Mouse (Mus musculus) megakaryocyte, embryonic 14.5 days (primary cell): Measurements from ENCODE around the gene Prss22.

Experiments
- FLI1 ChIP-seq: IDR thresholded peaks from 2 replicates; pipeline ENCODE4 v1.6.1; 2012; ENCODE audit warnings: low read length, inconsistent platforms, mixed read lengths
- GATA1 ChIP-seq: IDR thresholded peaks from 3 replicates; pipeline ENCODE4 v1.6.1; 2012; ENCODE audit warnings: mixed read lengths, low read length, inconsistent platforms, borderline replicate concordance

DNA sequence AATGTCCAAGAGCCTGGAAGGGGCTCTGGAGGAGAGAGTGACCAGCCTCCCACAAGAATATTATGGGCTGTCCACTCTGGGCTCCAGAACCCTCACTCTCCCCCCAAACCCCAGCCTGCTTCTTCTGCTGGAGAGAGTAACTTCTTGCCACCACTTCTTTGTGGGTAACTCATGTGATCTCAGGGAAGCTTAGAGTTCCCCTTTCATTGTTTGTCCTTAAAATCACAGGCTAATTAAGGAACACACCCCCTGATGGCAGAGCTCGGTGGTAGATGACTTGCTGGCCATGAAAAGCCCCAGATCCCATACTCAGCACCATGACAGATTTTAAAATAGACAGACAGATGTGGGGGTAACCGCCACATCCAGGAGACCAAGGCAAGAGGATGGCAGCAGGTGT, 9.0 kb upstream of the Prss22 start:
- TF ChIP-seq GATA1 (no peak), FLI1 (no peak)
